Mouse (Mus musculus): Measurements from ENCODE around the gene Nav2.

Nav2 gene

GRCm38 (mm10) chr7:49589635-49590034 is 681.1 kb downstream of the Nav2 start:
- no peak for DNase-seq

- no peak for DNase-seq
These were observed 689.3 kb downstream of the Nav2 start for GRCm38 (mm10) chr7:49597776-49598175.

GRCm38 (mm10) chr7:49598225-49598624 is 689.7 kb downstream of the Nav2 start:
- DNase-seq, result no peak

- DNase-seq, result no peak
These were observed 691.4 kb downstream of the Nav2 start for GRCm38 (mm10) chr7:49599950-49600349.

- peak; percentile 51 to 67 for DNase-seq
These were observed 692.9 kb downstream of the Nav2 start for GRCm38 (mm10) chr7:49601191-49601975.

GRCm38 (mm10) chr7:49604244-49604643 is 695.7 kb downstream of the Nav2 start:
- no peak for DNase-seq

- no peak for DNase-seq
These were observed 696.7 kb downstream of the Nav2 start for GRCm38 (mm10) chr7:49604965-49605795.

- no peak for DNase-seq
These were observed 707.8 kb downstream of the Nav2 start for GRCm38 (mm10) chr7:49616258-49616735.

GRCm38 (mm10) chr7:49617087-49617486 is 708.6 kb downstream of the Nav2 start:
- no peak for DNase-seq

- no peak for DNase-seq
These were observed 711.6 kb downstream of the Nav2 start for GRCm38 (mm10) chr7:49620160-49620559.

GRCm38 (mm10) chr7:49631885-49632284 is 723.4 kb downstream of the Nav2 start:
- no peak for DNase-seq

GRCm38 (mm10) chr7:49632391-49632790 is 723.9 kb downstream of the Nav2 start:
- DNase-seq, result no peak

GRCm38 (mm10) chr7:49633375-49633956 is 725.0 kb downstream of the Nav2 start:
- peak; percentile 12 to 18 for DNase-seq

- DNase-seq, result no peak
These were observed 726.0 kb downstream of the Nav2 start for GRCm38 (mm10) chr7:49634291-49635073.

GRCm38 (mm10) chr7:49635074-49635621 is 726.6 kb downstream of the Nav2 start:
- DNase-seq, result no peak

GRCm38 (mm10) chr7:49635971-49636370 is 727.5 kb downstream of the Nav2 start:
- no peak for DNase-seq

- DNase-seq, result no peak
These were observed 728.1 kb downstream of the Nav2 start, which contains the start of gene Dbx1 for GRCm38 (mm10) chr7:49636491-49637115. Gene Dbx1 (minus strand): TSS chr7:49636849.

- no peak for DNase-seq
These were observed 728.8 kb downstream of the Nav2 start for GRCm38 (mm10) chr7:49637281-49637680.

- no peak for DNase-seq
These were observed 729.5 kb downstream of the Nav2 start for GRCm38 (mm10) chr7:49637851-49638663.

- DNase-seq, result no peak
These were observed 730.6 kb downstream of the Nav2 start for GRCm38 (mm10) chr7:49638941-49639776.

Measured in thymus, adult 18-20 months (tissue).